Mouse (Mus musculus): ENCODE measurements at regions not wholly inside any gene's neighbourhood (a gene's known extent, or its start where the extent isn't known, plus 50 kb on each side); places are given as distances from the start of the nearest gene placed in this dataset.

- TF ChIP-seq EP300 (IDR thresholded peaks at IDR 0.05; ENCODE audit: low read length) (no peak), TCF12 (IDR thresholded peaks at IDR 0.05; ENCODE audit: low read depth, low read length) (no peak), MAZ (IDR thresholded peaks at IDR 0.05; ENCODE audit: low read depth, low read length) (no peak), UBTF (IDR thresholded peaks at IDR 0.05; ENCODE audit: low read depth, low read length) (no peak), MAX (IDR thresholded peaks at IDR 0.05; ENCODE audit: low read length) (no peak), ZMIZ1 (IDR thresholded peaks at IDR 0.05; ENCODE audit: low read depth, low read length) (no peak), CTCF (conservative IDR thresholded peaks at IDR 0.05 in 1 of 2, IDR thresholded peaks at IDR 0.05 in 1 of 2; ENCODE audit: low read depth in 2 of 2, low read length in 2 of 2) (peak in 1 of 2 experiments; percentile 10; a peak in 1 of 4 replicates), NELFE (IDR thresholded peaks at IDR 0.05; ENCODE audit: low read depth, low read length) (no peak), ZKSCAN1 (IDR thresholded peaks at IDR 0.05; ENCODE audit: borderline replicate concordance, low read depth, low read length) (no peak), BHLHE40 (IDR thresholded peaks at IDR 0.05; ENCODE audit: low read depth, low read length) (no peak), HCFC1 (IDR thresholded peaks at IDR 0.05; ENCODE audit: low read depth, low read length) (no peak), MEF2A (IDR thresholded peaks at IDR 0.05; ENCODE audit: borderline replicate concordance, low read depth, low read length) (no peak)
These were observed 65.6 kb upstream of the Hs3st3a1 start for GRCm38 (mm10) chr11:64369516-64369915.

All from CH12.LX (cell line).